Mouse (Mus musculus) ovary, postnatal 14 days (tissue): ENCODE measurements around the gene Nup210.

Source experiments
- DNase-seq: peaks from one replicate; pipeline ENCODE4 v3.0.0; 2022; ENCODE audit warnings: low spot score

Nup210 gene

DNA sequence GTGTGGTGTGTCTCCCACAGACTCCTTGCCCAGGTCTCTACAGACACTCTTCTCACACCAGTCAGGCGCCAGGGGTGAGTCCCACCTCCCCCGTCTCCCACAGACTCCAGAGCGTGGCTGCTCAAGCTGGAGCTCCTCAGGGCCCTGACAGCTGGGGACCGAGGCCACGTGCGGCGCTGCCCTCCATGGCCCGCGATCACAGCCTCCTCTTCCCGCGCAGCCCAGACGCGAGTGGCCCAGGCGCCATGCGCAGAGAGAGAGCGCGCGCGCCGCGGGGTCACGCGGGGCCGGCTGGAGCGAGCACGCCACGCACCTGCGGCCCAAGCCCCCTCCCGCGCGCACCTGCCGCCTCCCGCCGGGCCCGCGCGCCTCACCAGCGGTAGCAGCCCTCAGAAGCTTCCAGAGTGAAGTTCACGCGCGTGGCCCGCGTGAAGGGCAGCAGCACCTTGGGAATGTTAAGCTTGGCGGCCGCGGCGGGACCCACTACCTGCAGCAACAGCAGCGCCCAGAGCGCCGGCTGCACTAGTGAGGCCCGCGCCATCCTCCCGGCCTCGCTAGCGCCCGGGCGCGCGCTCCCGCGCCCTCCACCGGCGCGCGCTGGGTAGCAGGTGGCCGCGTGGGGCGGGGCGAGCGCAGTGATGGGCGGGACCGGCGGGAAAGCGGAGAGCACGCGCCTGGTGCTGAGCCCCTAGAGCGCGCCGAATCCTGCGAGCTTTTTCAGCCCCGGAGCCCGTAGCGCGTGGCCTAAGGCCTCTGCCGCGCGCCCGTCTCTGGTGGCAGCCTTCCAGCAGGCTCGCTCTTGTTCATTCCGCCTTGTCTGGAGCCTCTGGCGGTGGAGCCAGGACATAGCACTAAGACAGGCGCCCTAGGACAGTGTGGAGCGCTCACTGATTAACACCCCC, at the start of gene Nup210:
Nup210 (minus strand) TSS at position 586 of the 902 bp plus-strand sequence.
- DNase-seq, result peak; percentile 93

DNA sequence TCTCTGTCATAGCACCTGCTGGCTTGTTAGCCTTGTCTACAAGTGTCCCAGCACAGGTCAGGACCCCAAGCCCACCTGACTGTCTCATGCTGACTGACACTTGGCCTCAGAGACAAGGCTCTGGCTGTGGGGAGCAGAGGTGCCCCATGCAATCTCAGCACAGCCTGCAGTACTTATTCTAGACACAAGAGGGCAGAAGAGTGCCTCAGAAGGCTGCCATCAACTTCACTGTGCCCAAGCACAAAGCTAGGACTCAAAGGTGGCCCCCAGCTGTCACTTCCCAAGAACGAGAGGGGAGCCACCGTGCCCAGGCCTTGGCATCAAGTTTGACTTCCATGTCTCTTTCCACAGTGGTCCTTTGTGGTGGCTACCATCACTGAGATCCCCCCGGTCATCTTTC, 48.6 kb upstream of the Nup210 start:
- peak; percentile 81 for DNase-seq

DNA sequence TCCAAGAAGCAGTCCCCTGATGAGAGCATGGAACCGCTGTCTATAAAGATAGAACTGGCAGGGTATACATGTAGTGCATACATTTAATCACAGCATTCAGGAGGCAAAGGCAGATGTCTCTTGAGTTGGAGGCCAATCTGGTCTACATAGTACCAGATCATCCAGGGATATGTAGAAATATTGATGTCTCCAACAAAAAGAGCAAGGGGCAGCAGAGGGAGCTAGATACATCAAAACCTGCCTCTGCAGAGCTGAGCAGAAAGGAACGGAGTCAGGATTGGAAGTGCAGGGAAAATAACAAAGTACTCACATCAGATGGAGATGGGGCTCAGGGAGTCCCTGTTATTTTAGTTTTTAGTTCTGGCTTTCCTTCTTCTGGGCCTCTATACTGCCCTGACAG, 48.0 kb upstream of the Nup210 start:
- DNase-seq, result no peak

DNA sequence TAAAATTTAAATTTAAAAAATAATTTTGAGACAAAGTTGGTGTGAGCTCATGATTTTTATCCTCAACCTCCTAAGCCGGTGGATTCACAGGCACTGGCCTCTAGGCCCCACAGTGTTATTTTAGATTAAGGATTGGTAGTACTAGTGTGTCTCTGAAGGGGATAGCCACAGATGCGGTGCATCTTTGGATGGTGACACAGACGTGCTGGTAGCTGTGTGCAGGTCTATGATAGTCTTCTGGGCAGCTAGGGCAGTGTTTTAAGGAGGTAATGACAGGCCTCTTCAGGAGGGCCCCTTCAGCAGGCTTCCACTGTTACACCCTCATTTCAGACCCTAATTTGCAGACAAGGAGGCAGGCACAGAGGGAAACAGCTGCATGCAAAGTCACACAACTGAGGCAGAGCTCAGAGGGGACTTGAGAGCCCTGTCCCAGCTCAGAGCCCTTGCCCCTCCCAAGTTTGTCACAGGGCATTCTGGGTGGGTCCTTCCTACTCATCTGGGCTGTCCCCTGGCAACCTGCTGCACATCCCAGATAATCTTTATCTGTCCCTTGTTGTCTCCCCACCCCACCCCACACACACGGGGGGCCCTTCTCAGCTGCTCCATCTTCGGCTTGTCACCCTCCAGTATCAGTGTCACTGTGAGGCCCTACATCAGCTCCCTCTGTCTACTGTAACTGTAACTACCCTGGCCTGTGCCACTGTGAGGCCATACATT, 46.7 kb upstream of the Nup210 start:
- DNase-seq, result no peak

DNA sequence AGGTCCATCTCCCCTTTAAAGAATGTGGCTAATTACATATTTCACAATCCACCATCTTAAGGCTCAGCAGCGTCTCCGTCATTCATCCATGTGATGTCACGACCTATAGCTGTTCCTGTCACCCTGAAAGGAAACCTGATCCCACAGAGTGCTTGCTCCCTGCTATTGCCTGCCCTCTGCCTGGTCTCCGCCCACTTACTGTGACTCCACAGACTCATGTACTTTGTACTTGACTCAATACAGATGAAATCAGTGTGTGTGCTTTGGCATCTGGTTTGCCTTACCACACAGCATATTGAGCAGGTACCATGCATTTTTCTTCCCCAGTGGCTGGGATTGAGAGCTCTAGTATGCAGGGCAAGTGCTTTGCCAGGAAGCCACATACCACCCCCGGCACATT, 45.7 kb upstream of the Nup210 start:
- DNase-seq, result no peak

DNA sequence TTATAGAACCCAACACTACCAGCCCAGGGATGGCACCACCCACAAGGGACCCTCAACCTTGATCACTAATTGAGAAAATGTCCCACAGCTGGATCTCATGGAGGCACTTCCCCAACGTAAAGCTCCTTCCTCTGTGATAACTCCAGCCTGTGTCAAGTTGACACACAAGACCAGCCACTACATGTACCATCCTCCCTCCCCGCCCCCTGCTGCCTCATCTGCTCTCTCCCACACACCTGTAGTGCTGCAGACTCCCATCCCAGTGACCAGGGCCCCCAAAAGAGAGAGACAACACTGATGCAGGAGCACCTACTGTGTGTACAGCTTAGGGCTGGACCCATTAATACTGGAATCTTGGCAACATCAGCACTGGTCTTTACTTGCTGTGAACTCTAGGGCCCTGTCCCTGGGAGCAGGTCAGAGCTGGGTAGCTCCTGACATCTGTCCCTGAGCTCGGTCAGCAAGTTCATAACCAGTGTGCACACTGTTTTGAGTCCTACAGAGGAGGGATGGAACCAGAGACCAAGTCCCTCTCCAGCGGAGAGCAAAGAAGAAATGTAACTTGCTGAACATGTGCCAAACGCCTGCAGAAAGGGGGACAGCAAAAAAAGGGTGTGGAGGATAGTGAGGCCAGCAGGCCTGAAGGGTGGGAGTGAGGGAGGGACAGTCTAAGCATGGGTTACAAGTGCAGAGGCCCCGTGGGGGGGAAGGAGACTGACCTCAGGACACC, 45.0 kb upstream of the Nup210 start:
- DNase-seq, result no peak

DNA sequence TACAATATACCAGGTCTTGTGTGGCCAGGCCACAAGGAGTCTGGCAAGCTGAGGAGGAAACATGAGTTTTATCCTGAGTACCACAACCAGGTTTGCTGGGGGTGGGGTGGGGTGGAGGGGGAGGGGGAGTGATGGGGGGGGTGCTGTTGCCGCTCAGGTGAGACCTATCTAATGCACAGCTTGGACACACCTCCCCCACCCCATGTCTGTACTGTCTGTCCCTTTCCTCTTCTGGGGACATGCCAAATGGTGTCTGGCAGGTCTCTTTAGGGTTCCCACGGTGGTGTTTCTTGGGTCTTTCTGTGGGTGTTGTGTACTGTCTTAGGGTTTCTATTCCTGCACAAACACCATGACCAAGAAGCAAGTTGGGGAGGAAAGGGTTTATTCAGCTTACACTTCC, 44.3 kb upstream of the Nup210 start:
- DNase-seq, result no peak

DNA sequence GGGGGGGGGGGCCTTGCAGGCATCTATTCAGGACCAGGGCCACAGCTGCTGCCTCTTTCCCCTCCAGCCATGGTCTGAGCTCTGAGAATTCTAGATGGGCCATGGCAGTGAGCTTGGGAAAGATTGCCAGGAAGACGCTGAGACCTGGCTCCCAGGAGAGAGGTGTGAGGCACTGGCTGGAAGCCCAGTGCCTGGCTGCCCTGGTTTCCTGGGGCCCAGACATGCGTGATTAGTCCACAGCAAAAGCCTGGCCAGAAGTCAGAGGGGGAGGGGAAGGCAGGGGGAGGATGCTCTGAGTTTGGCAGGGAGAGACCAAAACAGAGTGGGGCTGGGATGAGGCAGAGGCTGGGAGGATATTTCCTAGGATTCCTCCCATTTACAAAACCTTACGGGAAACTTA, 43.8 kb upstream of the Nup210 start:
- DNase-seq, result peak; percentile 61

DNA sequence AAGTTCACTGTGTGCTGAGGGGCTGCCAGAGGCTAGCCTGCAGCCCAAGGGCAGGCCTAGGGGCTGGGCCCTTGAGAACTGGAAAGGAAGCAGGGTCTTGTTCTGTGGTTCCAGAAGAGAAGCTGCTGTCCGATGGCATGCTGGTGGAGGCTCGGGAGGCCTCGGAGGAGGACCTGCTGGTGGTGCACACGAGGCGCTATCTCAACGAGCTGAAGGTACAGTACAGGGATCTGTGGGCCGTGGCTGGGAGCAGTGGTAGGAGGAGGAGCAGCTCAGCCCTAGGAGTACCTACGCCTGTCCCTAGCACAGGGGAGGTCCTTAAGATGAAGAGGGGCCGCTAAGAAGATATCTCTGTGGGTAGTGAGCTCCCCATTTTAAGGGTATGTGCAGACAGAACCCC, 42.4 kb upstream of the Nup210 start:
- no peak for DNase-seq

DNA sequence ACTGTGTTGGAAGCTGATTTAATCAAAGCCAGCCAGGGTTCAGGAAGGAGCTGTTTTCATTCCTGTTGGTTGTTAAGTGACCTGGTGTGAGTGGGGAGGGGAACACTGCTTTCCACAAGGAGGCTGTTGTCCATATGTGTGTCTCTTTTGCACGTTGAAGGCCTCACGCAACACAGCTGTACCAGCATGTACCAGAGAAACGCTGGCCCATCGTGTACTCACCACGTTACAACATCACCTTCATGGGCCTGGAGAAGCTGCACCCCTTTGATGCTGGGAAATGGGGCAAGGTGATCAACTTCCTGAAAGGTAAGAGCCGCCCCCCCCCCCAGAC, 40.6 kb upstream of the Nup210 start:
- no peak for DNase-seq

DNA sequence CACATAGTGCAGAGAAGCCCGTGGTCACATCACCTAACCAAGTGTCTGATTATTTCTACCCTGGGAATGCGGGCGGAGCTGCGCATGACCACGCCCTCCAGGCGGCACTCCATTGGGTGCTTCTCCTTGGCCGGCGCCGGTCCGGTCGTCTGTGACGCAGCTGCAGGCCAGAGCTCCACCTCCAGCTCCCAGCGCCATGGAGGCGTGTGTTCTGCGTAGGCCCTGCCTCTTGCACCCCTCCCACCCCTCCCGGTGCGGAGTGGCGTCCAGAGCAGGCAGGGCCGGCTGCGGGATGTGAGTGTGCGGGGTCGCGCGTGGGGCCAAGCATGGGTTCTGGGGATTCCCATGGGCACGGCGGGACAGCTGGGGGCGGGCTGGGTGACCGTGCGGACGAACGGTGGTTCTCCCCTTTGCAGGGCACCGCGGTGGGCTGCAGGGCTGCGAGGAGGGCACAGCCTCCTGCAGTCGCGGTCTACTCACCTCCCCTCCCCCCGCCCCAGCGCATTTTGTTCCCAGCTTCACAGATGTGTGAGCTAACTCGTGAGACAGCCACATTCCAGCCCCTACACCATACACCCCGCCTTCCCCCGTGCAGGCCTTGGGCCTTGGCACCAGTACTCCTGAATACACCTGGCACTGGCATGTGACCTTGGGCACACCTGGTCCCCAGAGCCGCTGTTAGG, 40.1 kb upstream of the Nup210 start, which contains the start of gene Hdac11:
Hdac11 (plus strand) TSS at position 112 of the 683 bp plus-strand sequence.
- DNase-seq, result peak; percentile 70

DNA sequence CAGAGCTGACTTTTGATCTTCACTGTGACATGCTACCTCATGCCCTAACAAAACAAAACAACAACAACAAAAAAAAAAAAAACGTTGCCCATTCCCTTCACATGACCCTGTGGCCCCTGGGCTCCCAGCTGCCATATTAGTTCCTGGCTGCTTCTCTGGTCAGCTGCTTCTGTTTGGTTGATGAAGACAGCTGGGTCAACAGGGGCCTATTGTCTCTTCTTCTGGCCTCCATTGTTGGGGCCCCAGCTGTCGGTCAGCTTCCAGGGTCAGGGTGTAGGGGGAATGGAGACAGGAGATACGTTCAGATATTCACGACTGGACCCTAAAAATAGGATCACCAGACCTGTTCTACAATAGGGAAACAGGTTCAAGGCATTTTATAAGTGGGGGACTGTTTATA, 39.4 kb upstream of the Nup210 start:
- no peak for DNase-seq

DNA sequence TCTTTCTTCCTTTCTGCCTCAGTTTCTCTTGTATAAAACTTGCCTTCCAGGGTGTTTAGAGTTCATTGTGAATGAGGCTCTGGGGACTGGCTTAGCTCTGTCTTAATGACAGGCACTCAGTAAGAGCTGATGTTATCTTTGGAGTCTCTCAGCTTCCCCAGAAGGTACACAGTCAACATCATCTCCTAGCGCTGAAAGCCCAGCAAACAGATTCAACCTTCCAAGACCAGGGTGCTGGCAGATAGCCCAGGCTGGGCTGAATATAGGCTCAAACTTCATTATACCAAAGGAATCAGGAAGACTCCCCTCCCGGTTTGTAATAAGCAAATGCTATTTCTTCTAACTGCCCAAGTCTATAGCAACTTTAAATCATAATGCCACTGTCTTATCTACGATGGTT, 38.7 kb upstream of the Nup210 start:
- no peak for DNase-seq

DNA sequence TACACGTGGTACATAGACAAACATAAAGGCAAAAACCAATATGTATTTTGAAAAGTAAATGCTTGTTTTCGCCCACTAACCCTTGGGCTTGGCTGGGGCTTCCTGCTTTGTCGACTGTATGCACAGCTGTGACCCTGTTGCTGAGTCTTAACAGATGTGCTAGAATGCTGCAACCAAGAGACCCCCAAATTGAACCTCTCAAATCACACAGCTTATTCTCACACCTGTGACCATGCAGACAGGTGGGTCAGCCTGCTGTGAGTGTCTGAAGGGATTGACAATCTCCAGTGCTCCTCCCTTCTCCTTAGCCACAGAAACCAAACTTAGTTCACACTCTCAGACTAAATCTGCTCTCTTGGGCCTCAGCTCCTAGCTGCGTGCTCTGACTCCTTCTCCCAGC, 38.1 kb upstream of the Nup210 start:
- no peak for DNase-seq

DNA sequence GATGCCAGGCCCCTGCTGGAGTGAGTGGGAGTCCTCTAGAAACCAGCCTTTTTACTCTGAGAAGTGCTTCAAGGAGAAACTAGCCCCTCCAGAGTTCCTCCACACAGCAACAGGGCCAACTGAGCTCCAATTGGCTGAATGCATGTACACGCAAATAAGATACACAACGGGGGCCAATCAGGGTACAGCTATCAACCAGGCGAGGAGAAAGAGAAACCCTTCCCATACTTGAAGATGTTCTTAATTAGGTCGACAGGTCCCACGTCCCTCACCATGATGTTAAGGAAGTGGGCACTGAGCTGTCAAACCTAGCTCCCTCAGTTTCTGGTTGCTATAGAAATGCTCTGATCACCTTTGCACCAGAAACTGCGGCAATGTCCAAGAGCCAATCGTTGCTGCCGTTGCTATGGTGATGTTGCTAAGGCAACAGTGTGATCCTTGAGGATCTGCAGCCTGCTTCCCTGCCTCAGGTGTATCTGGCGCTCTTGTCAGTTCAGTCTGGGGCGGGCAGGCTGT, 37.0 kb upstream of the Nup210 start:
- no peak for DNase-seq

DNA sequence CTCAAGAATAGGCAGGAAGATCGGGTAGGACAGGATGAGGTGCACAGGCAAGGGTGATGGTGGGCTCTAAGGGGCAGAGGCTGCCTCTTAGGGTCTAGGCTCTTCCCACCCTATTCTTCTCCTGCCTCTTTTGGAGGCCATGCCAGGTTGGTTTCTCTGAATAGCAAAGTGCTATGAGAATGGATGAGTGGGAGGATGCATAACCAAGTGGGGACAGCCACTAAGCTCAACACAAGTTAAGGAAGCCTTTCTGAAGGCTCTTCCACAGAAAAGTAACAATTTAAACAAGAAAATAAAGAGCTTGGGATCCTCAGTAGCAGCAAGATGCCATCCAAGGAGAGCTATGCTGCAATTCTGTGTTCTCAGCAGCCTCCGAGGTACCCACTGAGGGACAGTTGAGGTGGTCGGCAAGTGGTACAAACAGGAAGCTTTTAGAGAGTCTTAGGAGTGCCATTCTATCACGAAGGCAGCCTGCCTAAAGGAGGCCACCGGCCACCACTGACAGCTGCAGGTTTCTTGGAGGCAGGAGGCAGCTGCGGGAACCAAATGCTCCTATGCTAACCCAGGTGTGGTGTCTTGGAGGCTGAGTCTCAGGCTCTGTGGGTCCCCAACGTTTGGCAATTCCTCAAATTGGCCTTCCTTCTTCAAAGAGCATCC, 36.4 kb upstream of the Nup210 start:
- DNase-seq, result no peak

DNA sequence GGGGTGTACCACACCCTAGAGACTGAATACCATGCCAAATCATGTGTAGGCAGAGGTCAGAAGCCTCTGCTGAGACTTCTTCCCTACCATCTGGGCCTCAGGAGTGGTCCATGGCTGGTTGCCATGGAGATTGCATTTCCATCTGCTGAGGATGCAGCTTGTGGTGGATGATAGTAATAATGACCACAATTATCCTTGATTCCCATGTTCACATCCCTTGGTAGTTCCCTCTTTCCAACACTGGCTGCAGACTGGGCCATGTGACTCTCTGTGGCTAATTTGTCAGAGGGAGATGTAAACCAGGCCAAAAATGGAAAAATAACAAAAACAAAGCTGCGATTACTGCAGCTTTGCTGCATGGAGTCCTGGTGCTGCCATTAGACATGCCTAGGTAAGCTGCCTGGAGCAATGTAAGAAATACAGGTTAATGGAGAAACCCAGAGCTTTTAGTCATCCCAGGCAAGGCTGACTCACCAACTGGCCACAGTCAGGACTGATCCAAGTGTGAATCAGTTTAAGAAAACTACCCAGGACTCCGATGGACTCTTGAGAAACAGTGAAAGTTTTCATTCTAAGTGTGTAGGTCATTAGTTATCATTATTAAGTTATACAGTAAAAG, 30.6 kb upstream of the Nup210 start:
- DNase-seq, result no peak

DNA sequence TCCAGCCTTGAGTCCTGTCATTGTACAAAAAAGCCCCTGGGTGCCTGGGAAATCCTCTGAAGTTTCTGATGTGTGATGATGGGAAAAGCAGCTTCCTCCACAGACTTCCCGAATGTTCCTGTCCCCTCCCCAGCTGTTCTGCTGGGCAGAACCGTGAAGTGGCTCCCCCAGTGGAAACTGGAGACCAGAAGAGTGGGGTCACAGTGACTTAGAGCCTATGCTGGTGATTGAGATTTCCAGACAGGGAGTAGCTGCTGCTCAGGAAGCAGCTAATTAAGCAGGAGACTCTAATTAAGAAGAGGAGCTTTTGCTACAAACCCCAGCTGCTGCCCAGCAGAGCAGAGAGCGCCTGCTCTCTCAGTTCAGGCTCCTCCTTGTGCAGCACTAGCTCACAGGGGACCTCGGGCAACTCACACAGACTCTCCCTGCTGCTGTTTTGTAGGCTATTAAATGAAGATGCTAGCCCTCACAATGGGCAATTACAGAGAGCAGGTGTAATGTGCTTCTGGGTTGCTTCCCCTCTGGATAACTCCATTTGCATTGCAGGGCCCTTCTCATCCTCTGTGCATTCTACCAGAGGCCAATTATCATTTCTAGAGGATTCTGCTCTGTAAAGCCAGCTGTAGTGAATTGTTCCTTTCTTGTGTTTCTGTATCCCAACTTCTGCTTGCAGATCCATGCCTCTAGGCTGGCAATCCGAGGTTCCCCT, 30.0 kb upstream of the Nup210 start:
- DNase-seq, result no peak

DNA sequence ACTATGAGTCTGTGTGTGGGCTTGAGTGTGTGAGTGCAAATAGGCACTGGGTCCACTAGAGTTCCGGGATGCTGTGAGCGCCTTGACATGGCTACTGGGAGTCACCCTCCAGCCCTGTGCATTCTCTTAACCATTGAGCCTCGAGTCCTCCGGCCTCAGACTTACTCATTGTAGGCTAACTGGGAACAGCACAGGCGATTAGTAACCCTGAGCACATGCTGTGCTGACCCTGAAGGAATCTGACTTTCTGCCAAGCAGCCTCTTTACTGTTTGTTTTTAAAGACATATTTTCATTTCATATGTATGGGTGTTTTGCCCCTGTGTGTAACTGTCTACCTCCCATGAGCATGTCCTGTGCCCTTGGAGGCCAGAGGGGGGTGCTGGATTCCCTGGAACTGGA, 28.9 kb upstream of the Nup210 start:
- no peak for DNase-seq

DNA sequence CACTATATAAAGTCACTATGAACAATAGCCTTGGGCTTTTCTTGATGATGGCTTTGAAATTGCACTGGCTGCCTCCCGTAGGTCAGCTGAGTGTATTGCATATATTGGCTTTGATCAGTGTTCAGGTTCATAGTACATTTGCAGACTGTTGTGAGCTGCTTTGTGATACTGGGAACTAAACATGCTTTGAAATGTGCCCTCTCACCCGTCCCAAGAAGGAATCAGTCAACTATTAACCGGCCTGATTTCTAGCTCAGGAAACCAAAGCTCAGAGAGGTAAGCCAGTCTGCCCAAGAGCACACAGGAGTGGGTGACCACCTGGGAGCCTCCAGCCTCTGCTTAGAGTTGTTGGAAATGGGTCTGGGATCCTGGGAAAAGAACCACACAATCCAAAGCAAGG, 28.4 kb upstream of the Nup210 start:
- DNase-seq, result no peak
